Mouse (Mus musculus): ENCODE data around the gene Cic.

GRCm38 (mm10) chr7:25277998-25278340, 10.5 kb downstream of the Cic start:
- no peak for TF ChIP-seq POLR2A (IDR thresholded peaks at IDR 0.05; ENCODE audit: insufficient read depth, low read length)
- no peak for TF ChIP-seq EP300 (IDR thresholded peaks at IDR 0.05; ENCODE audit: insufficient read depth, low read depth, low read length)
